Comparison of ENCODE assay signal across 8 mouse cellular contexts in genomic region chr19:37174716-37175435, GRCm38 (mm10). TPM values are rescaled to one million over a fixed set of nuclear protein-coding genes. Genes with fewer than 3 reads are reported as not detected.
A peak's percentile ranks its signal among the peaks of the same experiment; 100 is the strongest.
DNase-seq lines count a peak whose midpoint lies in the region; ATAC-seq and TF ChIP-seq lines count a peak whose summit lies in the region.

No protein-coding gene starts in this region.

- ATAC-seq in Patski = peak; percentile 67

- H3K4me1 ChIP-seq in megakaryocyte, embryonic 14.5 days = peaks cover 32% of the 10 kb centered on the region

- no peak for TF ChIP-seq CTCF in Patski (IDR thresholded peaks at IDR 0.05)

- POLR2A ChIA-PET in Patski (lab: Charles Lee) = interaction anchor here (0.6 to 1.7 kb wide), 3 partner anchors 30 to 252 kb away, joined by 4 to 12 read pairs (median 5); no protein-coding TSS in a partner anchor

- H3K9me3 ChIP-seq in megakaryocyte, embryonic 14.5 days = 0 out of 2 replicates have a peak, but pooled peaks cover 3% of the 10 kb centered on the region

- peak overlapping the region; percentile 93 for H3K4me3 ChIP-seq in megakaryocyte, embryonic 14.5 days (replicated peaks)

- no peaks in the 10 kb centered on the region for H3K36me3 ChIP-seq in megakaryocyte, embryonic 14.5 days (replicated peaks; ENCODE audit: low read length)

- H3K27me3 ChIP-seq in Patski = no peaks in the 10 kb centered on the region
- peaks cover 68% of the 10 kb centered on the region for H3K27me3 ChIP-seq in megakaryocyte, embryonic 14.5 days (replicated peaks)

- CTCF ChIA-PET in Patski (lab: Charles Lee) = no interaction called here

- intact Hi-C loops in left cerebral cortex, postnatal 10 days (cut with DNase I) = loop anchor here (2.0 kb wide), 1 partner anchor 32 kb away; the partner anchor contains the start of gene March5

- DNase-seq in Patski (ENCODE audit: low read depth, low spot score) (no peak), adipocyte (ENCODE audit: low spot score) (no peak)
- DNase-seq in cerebellum, postnatal 25 days = peak; percentile 68 to 76
- DNase-seq in gastrocnemius, adult 8-10 months (ENCODE audit: low spot score in 2 of 2) = peak; percentile 14 to 37
- peak; percentile 64 for DNase-seq in induced T-regulatory cell, adult 2 months (ENCODE audit: low read depth)
- peak; percentile 53 to 70 for DNase-seq in left cerebral cortex, postnatal 10 days (ENCODE audit: extremely low spot score in 1 of 2, low spot score in 2 of 2)
- peak; percentile 75 for DNase-seq in right cerebral cortex, postnatal 25 days

- in situ Hi-C loops in Patski (cut with MboI; ENCODE audit: low pct_unique_long_range_greater_than_20kb) = no loop called here

RNA-seq across cellular contexts. Expression of gene March5, which starts 32.5 kb away (rescaled TPM):
- 121 TPM for polyA plus RNA-seq in Patski (2021)
- 10 to 100 TPM; 78.2 to 92.8 (median 84.4) TPM for total RNA-seq in gastrocnemius, adult 8-10 months (2022)
- total RNA-seq in left cerebral cortex, postnatal 10 days (2021) = 10 to 100 TPM; 86.3 to 93.4 TPM
- polyA plus RNA-seq in megakaryocyte, embryonic 14.5 days (2012; ENCODE audit: insufficient read depth, low replicate concordance) = 28.9 and 37.4 TPM in 2 replicates

RNA-seq across cellular contexts. Expression of gene Cpeb3, which starts 33.5 kb away (rescaled TPM):
- polyA plus RNA-seq in Patski (2021) = 8.9 TPM
- total RNA-seq in gastrocnemius, adult 8-10 months (2022) = 10 to 100 TPM; 59.4 to 62.5 (median 61.2) TPM
- 10 to 100 TPM; 55.2 to 55.9 TPM for total RNA-seq in left cerebral cortex, postnatal 10 days (2021)
- polyA plus RNA-seq in megakaryocyte, embryonic 14.5 days (2012; ENCODE audit: insufficient read depth, low replicate concordance) = 0.21 TPM in 1 of 2 replicates, not detected in the other

Comparison
In these comparisons a context has a peak if more than half of its experiments do, and no peak if none do; other contexts are left out.
1. DNase-seq: peak in cerebellum, postnatal 25 days (2 of 2), gastrocnemius, adult 8-10 months (2 of 2), induced T-regulatory cell, adult 2 months (single experiment), left cerebral cortex, postnatal 10 days (2 of 2) and right cerebral cortex, postnatal 25 days (single experiment); none in Patski (single experiment) and adipocyte (single experiment).